ENCODE assay signal across 8 mouse cellular contexts in the genomic region with DNA sequence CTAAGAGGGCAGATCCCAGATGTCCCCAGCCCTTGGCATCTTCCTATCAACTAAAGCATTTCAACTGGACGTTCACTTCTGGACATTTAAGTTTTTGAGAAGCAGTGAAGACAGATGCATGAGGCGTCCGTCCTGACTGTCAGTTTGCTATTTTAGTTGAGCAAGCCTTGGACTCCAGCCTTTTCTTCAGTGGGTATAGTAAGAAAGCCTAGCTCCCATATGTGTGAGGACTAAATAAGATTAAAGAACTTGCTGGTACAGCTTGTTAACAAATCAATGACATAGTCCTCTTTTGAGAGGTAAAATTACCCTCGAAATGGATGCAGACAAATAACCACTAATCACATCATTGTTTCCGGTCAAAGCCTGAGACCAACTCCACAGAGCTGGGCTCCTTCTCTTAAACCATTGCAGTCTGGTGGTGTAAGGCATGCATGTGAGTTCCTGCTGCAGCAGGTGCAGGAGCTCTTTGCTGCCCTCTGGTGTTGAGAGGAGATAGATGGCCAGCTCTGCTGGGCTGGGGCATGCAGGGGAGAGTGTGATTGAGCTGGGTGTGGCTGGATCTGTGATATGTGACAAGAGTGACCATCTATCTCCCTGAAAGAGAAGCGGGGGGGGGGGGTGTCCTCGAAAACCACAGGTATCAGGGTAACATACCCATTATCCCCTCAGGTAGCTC. TPM values are rescaled to one million over a fixed set of nuclear protein-coding genes. Genes with fewer than 3 reads are reported as not detected.
DNase-seq lines count a peak whose midpoint lies in the region; ATAC-seq lines count a peak whose summit lies in the region.

No protein-coding gene starts in this region.

- no peak overlapping the region for H3K4me2 ChIP-seq in forebrain, embryonic 14.5 days (ENCODE audit: low read length)
- H3K4me2 ChIP-seq in neural tube, embryonic 15.5 days, result no peak overlapping the region

- intact Hi-C loops in heart, postnatal 25 days (cut with DNase I), result no loop called here

- peak; percentile 99 for ATAC-seq in cerebellum, adult (ENCODE audit: insufficient number of reproducible peaks, low FRiP score, low TSS enrichment)
- peak; percentile 98 for ATAC-seq in forebrain, embryonic 14.5 days
- ATAC-seq in neural tube, embryonic 15.5 days (ENCODE audit: low FRiP score), result peak; percentile 80

- H3K4me1 ChIP-seq in forebrain, embryonic 14.5 days (ENCODE audit: control insufficient read depth, insufficient read depth, low read length), result no peaks in the 10 kb centered on the region
- H3K4me1 ChIP-seq in neural tube, embryonic 15.5 days, result no peaks in the 10 kb centered on the region

- WGBS in forebrain, embryonic 14.5 days, result 38% methylated on average over 7 of the region's 7 CpGs
- 47% methylated on average over 7 of the region's 7 CpGs for WGBS in large intestine, adult 2 months
- WGBS in neural tube, embryonic 15.5 days, result 50% methylated on average over 7 of the region's 7 CpGs

- no peaks in the 10 kb centered on the region for H3K36me3 ChIP-seq in forebrain, embryonic 14.5 days (ENCODE audit: control insufficient read depth, insufficient read depth, low read length)
- no peaks in the 10 kb centered on the region for H3K36me3 ChIP-seq in neural tube, embryonic 15.5 days

- H3K27ac ChIP-seq in forebrain, embryonic 14.5 days (ENCODE audit: low read depth, low read length), result no peak overlapping the region
- H3K27ac ChIP-seq in neural tube, embryonic 15.5 days (replicated peaks), result no peak overlapping the region

- no peaks in the 10 kb centered on the region for H3K9me3 ChIP-seq in forebrain, embryonic 14.5 days (replicated peaks; ENCODE audit: control insufficient read depth, low read length)
- no peaks in the 10 kb centered on the region for H3K9me3 ChIP-seq in neural tube, embryonic 15.5 days (replicated peaks)

- H3K4me3 ChIP-seq in forebrain, embryonic 14.5 days (ENCODE audit: low read depth, low read length), result no peak overlapping the region
- no peak overlapping the region for H3K4me3 ChIP-seq in neural tube, embryonic 15.5 days (replicated peaks)

- no peak overlapping the region for H3K9ac ChIP-seq in forebrain, embryonic 14.5 days (ENCODE audit: low read length)
- no peak overlapping the region for H3K9ac ChIP-seq in neural tube, embryonic 15.5 days (replicated peaks)

- no peaks in the 10 kb centered on the region for H3K27me3 ChIP-seq in forebrain, embryonic 14.5 days (replicated peaks; ENCODE audit: control insufficient read depth, insufficient read depth, low read length)
- H3K27me3 ChIP-seq in neural tube, embryonic 15.5 days (replicated peaks), result no peaks in the 10 kb centered on the region

- DNase-seq in ES-CJ7 (ENCODE audit: low read depth, low spot score), result peak; percentile 69
- peak; percentile 81 for DNase-seq in forebrain, embryonic 14.5 days (ENCODE audit: low spot score)
- DNase-seq in heart, postnatal 25 days (ENCODE audit: low spot score), result peak; percentile 20
- peak; percentile 64 for DNase-seq in large intestine, adult 2 months (ENCODE audit: low read depth, low spot score)
- peak; percentile 68 to 74 for DNase-seq in lung, adult 18-20 months
- DNase-seq in testis, postnatal 14 days (ENCODE audit: low spot score), result peak; percentile 6

RNA-seq across cellular contexts. Expression of gene Prcp, which starts 29.2 kb away (rescaled TPM):
- 14.5 and 17.0 TPM in 2 replicates for polyA plus RNA-seq in forebrain, embryonic 14.5 days (2014; fragmentation: Nextera tagmentation; extraction: Ambion mirVana)
- total RNA-seq in heart, postnatal 25 days (2021), result 10 to 100 TPM; 13.7 to 16.5 TPM
- 11.8 and 12.2 TPM in 2 replicates for polyA plus RNA-seq in large intestine, adult 2 months (2012; rRNA removed)
- polyA plus RNA-seq in neural tube, embryonic 15.5 days (2015; fragmentation: Nextera tagmentation; extraction: Ambion mirVana), result 21.4 and 23.5 TPM in 2 replicates

RNA-seq across cellular contexts. Expression of gene Ddias, which starts 29.5 kb away (rescaled TPM):
- polyA plus RNA-seq in forebrain, embryonic 14.5 days (2014; fragmentation: Nextera tagmentation; extraction: Ambion mirVana), result 9.5 and 10.9 TPM in 2 replicates
- total RNA-seq in heart, postnatal 25 days (2021), result under 1 TPM; 0.31 to 0.36 TPM
- 0.49 and 0.55 TPM in 2 replicates for polyA plus RNA-seq in large intestine, adult 2 months (2012; rRNA removed)
- polyA plus RNA-seq in neural tube, embryonic 15.5 days (2015; fragmentation: Nextera tagmentation; extraction: Ambion mirVana), result 3.6 and 4.7 TPM in 2 replicates

Comparison
In these comparisons a context has a peak if more than half of its experiments do, and no peak if none do; other contexts are left out.
1. DNase-seq: peak in every context shown above with its lines; median percentile 81 in forebrain, embryonic 14.5 days; 71 in lung, adult 18-20 months; 69 in ES-CJ7; 64 in large intestine, adult 2 months; 20 in heart, postnatal 25 days; 6 in testis, postnatal 14 days.